Mouse (Mus musculus): Measurements from ENCODE around the gene Hoxb6. TPM values are rescaled to one million over a fixed set of nuclear protein-coding genes. Genes with fewer than 3 reads are reported as not detected.

Hoxb6 gene
- polyA plus RNA-seq, 2 experiments from 2014 or later, result not detected

DNA sequence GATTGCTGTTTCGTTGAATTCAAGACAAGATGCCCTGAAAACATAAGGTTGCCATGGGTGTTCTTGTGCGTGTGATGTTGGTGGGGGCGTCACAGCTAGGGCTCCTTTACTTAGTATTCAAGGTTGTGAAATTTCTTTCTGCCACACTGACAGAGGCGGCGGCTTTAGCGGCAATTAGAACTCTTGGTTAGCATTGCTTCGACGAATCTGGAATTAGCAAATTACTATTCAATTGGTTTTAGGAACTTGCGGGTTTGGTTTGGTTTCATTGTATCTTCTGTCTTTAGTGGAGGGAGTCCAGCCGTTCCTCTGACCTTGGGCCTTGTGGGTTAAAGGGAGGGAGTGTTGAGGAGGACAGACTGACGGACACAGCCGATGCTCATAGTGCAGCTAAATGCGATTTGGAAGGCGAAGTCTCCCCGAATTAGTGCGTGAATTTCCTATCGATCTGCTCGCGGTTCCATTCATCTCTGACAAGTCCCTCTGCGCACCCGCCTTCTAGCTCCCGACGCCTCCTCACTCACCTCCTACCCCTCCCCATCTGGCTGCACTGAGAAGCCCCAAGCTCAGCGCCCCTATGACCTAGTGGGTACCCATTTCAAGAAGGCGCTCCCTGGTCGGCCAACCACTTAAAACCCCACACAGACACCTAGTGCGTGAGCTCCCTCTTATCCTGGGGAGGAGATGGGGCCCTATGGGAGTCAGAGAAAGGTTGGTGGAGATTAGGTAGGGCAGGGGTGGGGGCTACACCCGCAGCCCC lies 25.5 kb downstream of the Hoxb6 start, which contains the start of gene Hoxb4:
Hoxb4 (plus strand) TSS at position 660 of the 760 bp plus-strand sequence.
- peak; percentile 18 for ATAC-seq

- peak; percentile 80 for ATAC-seq
Observed at GRCm38 (mm10) chr11:96318368-96319070, 26.2 kb downstream of the Hoxb6 start.

GRCm38 (mm10) chr11:96319071-96319902 lies 27.0 kb downstream of the Hoxb6 start:
- no peak for ATAC-seq

DNA sequence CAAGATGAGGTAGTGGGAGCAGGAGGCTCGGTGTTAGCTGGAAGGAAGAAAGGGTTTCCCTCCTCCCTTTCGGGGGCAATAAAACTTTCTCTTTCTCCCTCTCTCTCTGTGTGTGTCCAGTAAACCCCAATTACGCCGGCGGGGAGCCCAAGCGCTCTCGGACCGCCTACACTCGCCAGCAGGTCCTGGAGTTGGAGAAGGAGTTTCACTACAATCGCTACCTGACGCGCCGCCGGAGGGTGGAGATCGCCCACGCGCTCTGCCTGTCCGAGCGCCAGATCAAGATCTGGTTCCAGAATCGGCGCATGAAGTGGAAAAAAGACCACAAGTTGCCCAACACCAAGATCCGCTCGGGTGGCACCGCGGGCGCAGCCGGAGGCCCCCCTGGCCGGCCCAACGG lies 27.6 kb downstream of the Hoxb6 start:
- ATAC-seq, result no peak

DNA sequence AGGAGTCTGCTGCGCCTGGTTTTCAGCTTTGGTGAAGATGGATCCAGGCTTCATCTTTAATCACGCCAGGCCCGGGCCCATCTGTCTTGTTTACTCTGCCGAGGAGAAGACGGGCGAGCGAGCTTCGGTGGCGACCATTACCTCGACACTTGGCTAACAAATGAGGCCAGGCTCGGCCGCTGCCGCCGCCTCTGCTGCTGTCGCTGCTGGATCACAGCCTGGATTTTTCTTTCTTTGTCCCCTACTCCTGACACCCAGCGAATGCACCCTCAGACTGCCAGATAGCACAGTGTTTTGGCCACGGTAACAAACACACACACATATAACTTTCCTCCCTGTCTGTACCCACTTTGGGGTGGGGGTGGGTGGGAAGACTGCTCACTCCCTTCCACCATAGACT lies 28.4 kb downstream of the Hoxb6 start:
- no peak for ATAC-seq

DNA sequence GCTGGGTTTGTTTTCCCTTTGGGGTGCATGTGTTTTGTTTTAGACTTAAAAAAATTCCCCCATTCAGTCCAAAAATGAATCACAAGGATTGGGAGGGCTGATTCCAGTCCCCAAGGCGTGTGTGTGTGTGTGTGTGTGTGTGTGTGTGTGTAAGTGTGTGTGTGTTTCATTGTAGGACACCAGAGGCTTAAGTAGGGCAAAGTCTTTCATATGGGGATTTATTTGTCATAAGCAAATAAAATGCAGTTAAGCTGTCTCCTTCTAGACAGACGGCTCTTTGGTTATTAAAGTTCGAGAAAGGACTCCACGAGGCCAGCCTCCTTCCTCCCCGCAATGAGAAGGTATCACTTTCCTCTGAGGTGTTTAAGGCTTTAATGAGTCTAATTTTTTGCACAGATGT lies 29.6 kb downstream of the Hoxb6 start:
- no peak for ATAC-seq

- ATAC-seq, result no peak
Observed at GRCm38 (mm10) chr11:96322738-96323137, 30.5 kb downstream of the Hoxb6 start.

DNA sequence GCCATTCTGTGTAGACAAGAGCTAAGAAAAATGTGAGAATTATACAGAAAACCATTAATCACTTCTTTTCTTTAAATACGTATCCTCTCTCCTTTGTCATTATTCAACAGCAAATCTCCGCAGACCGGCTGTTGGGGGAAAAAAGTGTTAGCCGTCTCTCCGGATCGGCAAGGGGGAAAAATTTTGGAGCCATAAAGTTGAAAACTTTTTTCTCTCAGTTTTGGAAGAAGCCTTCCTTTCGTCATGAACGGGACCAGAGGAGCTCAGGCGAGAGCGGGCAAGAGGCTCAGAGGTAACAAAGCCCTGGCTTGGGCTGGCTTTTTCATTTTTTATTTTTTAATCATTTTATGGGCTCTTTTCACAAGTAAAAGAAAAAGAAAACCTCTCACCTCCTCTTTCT lies 30.9 kb downstream of the Hoxb6 start, which contains the start of gene Hoxb3:
Hoxb3 (plus strand) TSS at position 173 of the 400 bp plus-strand sequence.
- no peak for ATAC-seq

DNA sequence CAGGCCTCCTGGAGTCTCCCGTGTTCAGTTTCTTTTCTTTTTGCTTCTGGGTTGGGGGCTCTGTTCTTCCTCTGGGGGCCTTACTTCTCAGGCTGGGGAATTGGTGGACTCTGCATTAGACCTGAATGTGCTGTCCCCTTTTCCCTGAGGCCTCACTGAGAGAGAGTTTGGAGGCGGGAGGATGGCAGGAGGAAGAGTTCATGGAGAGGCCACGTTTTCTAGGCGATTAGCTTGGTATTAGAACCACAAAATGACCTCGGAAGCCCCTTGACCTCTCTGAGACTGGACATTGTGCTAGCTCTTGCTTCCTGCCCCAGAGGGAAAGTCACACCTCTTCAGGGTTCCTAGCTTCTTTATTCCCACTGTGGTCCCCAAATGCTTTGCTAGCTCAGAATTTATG lies 31.8 kb downstream of the Hoxb6 start:
- no peak for ATAC-seq

- no peak for ATAC-seq
Observed at GRCm38 (mm10) chr11:96324965-96325364, 32.7 kb downstream of the Hoxb6 start.

DNA sequence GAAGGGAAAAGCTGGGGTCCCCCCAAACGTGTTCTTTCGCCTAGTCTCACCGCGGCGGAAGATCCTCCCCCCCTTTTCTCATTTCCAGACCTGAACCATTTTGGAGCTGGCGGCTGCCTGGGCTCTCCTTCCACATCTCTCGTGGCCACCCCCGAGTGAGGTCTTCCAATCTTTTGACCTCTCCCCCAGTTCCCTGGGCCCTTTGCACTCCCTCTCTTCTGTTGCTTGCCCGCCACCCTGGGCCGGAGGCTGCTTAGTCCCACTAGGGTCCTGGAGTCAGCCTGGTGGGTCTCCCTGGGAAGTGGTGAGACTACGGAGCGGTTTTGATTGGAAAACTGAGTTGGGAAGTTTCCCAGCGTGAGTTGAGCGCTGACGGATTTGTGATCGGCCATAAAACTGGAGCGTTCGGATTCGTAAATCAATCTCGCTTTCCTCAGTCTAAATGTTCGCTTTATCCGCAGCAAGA lies 33.5 kb downstream of the Hoxb6 start:
- ATAC-seq, result no peak

- no peak for ATAC-seq
Observed at GRCm38 (mm10) chr11:96326705-96327104, 34.4 kb downstream of the Hoxb6 start.

GRCm38 (mm10) chr11:96327122-96327521 lies 34.8 kb downstream of the Hoxb6 start:
- ATAC-seq, result no peak

DNA sequence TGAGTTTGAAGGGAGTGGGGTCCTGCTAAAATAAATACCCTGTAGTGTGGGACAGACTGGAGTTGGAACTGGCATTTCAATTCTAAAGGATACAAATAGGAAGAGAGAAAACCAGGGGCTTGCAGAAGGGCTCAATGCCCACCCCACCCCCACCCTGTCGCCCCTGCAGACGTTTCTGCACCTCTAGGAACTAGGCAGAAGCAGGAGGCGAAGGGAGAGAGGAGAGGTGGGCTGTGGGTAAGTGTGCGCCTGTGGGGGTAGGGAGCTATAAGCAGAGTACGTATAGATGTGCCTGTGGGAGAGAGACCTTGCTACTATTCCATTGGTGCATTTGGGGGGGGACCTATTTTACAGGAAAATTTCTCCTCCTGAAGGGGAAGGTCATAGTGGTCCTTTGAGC lies 35.5 kb downstream of the Hoxb6 start:
- ATAC-seq, result no peak

DNA sequence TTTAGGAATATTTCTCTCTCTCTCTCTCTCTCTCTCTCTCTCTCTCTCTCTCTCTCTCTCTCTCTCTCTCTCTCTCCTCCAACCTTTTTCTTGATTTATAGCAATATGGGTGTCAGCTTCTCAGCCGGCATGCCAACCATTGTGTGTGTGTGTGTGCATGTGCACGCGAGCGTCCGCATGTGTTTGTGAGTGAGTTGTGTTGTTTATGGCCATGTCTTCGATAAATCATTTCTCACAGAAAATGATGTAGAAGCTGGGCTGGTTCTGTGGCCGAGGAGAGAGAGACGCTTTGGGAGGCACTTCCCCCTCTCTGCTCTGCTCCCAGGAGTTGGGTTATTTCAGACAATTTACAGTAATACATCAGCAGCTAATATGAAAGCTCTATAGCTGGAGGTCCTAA lies 36.3 kb downstream of the Hoxb6 start:
- no peak for ATAC-seq

GRCm38 (mm10) chr11:96332105-96332504 lies 39.8 kb downstream of the Hoxb6 start:
- ATAC-seq, result no peak

DNA sequence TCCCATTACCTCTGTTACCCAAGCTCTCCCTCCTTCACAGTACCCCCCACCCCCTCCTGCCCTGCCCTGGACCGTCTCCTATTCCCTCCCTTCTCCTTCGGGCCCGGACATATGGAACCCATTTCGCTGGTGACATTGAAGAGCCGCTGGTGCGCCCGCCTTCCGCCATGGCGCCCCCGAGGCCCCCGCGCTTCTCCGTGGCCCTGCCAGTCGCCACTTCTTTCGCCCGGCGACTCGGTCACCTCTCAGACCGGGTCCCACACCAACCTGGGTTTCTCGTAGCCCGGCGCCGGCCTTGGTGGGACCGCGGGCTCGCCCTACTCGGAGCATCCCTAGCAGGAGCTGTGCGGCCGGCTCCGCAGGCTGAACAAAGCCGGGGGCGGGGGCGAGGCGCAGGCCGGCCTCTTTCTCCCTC lies 40.3 kb downstream of the Hoxb6 start:
- no peak for ATAC-seq

GRCm38 (mm10) chr11:96333241-96334001 lies 41.1 kb downstream of the Hoxb6 start:
- no peak for ATAC-seq

GRCm38 (mm10) chr11:96334002-96334364 lies 41.7 kb downstream of the Hoxb6 start:
- ATAC-seq, result no peak

DNA sequence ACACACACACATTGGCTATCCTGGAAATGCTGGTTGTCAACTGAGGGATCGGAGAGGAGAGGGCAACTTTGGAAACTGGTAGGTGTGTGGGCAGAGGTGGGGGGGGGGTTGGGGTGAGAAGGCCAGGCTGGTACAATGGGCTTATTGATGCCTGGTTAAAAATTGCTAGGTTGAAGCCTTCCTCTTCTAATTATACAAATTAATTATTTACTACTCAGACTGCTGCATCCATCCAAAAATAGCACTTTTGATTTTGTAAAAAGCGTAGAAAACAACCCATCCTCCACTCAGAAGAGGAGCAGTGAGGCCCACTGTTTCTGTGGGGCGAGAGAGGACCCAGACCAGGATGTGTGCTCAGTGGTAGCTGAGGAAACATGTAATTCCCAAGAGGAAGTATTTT lies 42.7 kb downstream of the Hoxb6 start:
- no peak for ATAC-seq

DNA sequence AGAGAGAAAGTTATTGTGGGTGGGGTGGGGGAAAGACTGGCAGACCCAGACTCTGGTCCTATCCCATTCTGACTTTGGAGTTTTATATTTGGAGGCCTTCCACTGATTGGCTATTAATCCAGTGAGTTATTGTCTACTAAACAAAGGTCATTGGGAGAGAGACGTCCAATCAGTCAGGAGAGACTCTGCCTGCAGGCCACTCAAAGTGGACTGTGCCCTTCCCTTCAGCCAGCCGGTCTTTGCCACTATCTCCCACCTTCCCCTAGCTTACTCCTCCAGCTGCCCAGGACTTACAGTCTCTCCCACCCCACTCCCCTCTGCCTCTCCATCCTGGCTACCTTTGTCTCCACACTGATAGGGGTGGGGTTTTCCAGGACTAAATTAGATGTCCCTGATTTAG lies 44.3 kb downstream of the Hoxb6 start:
- no peak for ATAC-seq

DNA sequence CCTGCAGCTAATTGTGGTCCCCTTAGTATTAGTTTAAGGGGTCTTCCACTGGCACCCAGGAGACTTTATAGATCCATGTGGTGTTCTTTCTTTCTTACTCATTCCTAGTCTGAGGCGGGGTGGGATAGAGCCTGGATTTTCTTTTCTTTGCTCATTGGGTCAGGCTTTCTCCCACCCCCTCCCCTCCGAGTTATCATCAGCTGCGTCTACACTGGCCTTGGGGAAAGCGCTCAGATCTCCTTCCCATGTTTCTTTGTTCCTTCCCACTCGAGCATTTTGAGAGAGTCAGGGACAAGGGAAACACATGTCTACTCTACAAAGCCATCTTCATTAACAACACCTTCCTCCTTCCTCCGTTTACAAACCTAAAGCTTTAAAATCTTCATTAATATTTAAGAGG lies 44.8 kb downstream of the Hoxb6 start:
- ATAC-seq, result no peak
